Mouse (Mus musculus) CH12F3 (cell line): Measurements from ENCODE around the gene Pde7b.

Experiments
- in situ Hi-C: fragments of 300-500 bp; cut with MboI; formaldehyde crosslinking; loops from 2 replicates; pipeline ENCODE4 v1.14.3; 2020; ENCODE audit warnings: low sequenced_read_pairs

The Pde7b gene

GRCm38 (mm10) chr10:20382807-20383419, 342.0 kb downstream of the Pde7b start:
- in situ Hi-C loops = no loop called here

DNA sequence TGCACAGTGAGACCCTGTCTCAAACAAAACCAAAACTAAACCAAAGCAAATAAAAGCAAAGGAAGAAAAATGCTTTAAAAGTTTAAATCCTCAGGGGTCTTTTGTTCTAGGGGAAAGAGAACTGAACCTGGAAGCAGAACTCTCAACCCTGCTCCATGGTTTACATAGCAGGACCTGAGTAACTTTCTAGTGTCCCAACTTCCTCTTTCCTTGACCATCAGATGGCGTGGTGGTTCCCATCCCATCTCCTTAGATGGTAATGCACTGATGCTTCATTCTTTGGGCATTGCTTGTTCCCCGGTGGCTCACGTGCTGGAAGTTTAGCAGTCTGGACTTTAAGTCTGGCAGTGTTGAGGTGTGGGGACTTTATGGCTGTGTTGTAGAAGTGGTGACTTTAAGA, 343.5 kb downstream of the Pde7b start:
- in situ Hi-C loops = no loop called here

DNA sequence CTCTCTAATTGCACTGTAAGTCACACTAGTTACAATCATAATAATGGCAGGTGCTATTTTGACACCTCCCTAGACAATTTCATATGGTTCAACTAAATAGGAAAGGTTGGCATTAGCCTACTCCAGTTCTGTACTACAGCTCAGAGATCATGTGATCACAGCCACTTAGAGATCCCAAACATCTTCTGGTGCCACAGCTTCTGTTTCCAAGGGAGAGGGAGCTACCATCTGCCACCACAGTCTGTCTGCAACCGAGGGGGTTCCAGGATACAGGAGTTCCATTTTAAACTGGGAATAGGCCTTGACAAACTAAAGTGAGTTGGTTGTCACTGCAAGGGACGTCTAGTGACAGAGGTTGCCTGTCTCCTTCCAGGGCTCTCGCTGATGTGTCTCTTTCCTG, 344.1 kb downstream of the Pde7b start:
- in situ Hi-C loops = no loop called here

GRCm38 (mm10) chr10:20379071-20379735, 345.7 kb downstream of the Pde7b start:
- in situ Hi-C loops = no loop called here

- in situ Hi-C loops = no loop called here
Observed at GRCm38 (mm10) chr10:20377621-20378020, 347.3 kb downstream of the Pde7b start.

DNA sequence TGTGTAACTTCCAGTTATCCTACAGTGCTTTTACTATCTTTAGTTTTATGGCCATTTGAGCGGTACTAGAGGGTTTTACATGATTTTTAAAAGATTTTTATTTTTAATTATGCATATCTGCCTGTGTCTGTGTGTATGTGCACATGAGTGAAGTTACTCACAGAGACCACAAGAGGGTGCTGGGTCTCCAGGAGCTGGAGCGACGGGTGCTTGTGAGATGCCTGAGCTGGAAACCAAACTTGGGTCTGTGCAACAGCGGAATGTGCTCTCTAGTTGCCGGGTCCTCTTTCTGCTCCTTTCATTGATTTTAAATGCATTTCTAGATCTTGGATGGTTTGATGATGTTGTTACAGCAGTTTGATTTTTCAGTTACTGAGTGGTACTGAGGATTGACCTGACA, 352.8 kb downstream of the Pde7b start:
- in situ Hi-C loops = loop anchor here (25.0 kb wide), 1 partner anchor 565 kb away; no protein-coding TSS in a partner anchor

GRCm38 (mm10) chr10:20362450-20363118, 362.3 kb downstream of the Pde7b start:
- in situ Hi-C loops = loop anchor here (25.0 kb wide), 1 partner anchor 575 kb away; no protein-coding TSS in a partner anchor

GRCm38 (mm10) chr10:20361542-20362449, 363.1 kb downstream of the Pde7b start:
- in situ Hi-C loops = loop anchor here (25.0 kb wide), 1 partner anchor 576 kb away; no protein-coding TSS in a partner anchor

DNA sequence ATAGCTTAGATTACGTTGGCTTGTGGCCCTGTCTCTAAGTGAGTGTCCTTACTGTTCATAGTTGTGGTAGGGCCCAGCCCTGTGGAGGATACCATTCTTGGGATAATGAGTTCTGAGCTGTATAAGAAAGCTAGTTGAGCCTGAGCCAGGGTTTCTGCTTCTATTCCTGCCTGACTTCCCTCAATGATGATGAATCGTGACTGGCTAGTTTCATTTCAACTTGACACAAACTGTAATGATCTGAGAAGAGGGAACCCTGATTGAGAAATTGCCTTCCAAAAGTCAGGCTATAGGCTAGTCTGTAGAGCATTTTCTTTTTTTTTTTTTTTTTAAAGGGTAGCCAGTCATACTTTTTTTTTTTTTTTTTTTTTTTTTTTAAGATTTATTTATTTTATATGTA, 376.0 kb downstream of the Pde7b start:
- in situ Hi-C loops = no loop called here
